Mouse (Mus musculus): Measurements from ENCODE around the gene Cct4.

- TF ChIP-seq CTCF (IDR thresholded peaks at IDR 0.05; ENCODE audit: borderline replicate concordance, insufficient read depth, low read depth, low read length): no peak
- no peak for TF ChIP-seq POLR2A (IDR thresholded peaks at IDR 0.05; ENCODE audit: borderline replicate concordance, insufficient read depth, low read length)
These were observed 57.6 kb downstream of the Cct4 start for GRCm38 (mm10) chr11:23047663-23048582.

All from cerebellum, adult 2 months (tissue).